Mouse (Mus musculus) kidney, postnatal 36 days (tissue): Measurements from ENCODE around the gene Rpl5.

Experiments used
- DNase-seq, 2 experiments: peaks; one replicate each; pipeline ENCODE4 v3.0.0; 2021 to 2022; ENCODE audit warnings: mixed read lengths in 2 of 2

Rpl5 gene

DNA sequence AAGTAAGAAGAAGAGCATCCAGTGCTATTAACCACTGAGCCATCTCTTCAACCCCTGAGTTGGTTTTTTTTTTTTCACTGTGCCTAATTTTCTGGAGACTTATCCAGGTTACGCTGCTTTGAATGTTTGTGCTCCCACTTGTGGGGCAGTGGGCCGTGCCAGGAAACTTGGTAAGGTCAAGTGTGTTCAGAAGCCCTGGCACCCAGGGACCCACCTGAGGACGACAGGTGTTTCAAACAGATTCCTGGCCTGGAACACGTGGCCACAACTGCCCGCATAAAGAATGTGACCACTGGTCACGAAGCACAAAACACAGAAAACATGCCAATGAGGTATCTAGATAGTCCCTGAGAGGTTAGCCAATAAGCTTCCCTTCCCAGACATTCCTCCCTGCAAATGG, 43.2 kb downstream of the Rpl5 start:
- DNase-seq = no peak

DNA sequence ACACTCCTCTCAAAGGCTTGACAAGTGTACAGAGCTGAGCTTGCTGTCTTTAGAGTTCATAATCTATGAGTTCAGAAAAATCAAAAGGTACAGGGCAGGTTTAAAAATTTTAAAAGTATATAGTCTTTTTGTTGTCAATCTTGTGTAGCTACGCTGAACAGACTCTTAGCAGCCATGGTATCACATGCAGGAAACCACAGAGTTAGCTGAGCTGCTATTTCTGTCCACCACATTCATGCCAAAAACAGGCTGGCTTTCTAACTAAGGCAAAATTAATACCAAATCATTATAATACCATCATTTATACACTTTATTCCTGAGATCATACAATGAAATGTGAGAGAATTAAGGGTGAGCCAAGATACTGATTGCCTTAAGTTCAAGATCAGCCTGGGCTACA, 46.2 kb downstream of the Rpl5 start:
- no peak for DNase-seq

DNA sequence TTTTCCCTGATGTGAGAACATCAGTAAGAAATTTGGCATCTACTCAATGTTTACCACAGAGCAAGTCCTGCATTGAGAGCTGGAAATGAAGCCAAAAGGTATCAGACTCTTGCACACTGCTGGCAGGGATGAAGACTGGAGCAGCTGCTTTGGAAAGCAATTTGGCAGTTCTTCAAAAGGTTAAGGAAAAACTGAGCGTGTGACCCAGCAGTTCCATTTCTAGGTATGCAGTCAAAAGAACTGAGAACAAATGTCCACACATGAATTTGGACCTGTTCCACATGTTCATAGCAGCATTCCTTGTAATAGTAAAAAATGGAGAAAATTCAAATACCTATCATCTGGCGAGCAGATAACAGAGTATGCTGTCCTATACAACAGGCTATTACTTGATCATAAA, 47.2 kb downstream of the Rpl5 start:
- peak; percentile 49 to 80 for DNase-seq

DNA sequence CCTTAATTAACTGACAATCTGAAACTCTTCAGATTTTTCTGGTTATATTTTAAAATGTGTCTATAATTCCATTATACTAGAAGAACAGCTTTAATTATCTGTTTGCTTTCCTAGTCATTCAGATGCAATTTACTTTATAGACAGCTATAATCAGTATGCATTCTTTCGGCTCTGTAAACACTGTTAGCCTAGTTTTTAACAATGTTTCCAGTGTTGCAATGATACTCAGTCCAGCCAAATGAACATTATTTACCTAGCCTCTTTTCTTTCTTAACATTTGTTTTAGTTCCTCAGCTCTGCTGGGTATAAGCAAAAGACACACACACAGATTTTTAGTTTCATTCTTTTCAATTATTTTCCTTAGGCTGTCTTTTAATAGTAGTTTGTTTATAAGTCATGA, 48.6 kb downstream of the Rpl5 start:
- DNase-seq = no peak

DNA sequence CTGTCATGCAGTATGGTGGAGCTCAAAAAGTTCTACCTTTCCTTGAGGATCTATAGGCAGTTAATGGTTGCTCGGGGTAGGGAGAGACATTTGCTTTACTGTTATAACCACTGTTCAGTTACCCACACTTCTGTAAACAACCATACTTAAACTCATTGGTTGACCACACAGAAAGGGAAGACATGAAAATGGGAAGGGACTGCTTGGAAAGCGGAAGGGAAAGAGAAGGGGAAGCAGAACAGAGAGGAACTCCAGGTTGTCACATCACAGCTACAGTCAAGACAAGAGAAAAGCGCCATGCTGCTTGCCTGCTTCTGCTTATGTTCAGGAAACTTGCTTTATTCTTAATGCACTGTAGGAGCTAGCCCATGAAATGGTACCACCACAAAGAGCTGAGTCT, 49.3 kb downstream of the Rpl5 start:
- no peak for DNase-seq

DNA sequence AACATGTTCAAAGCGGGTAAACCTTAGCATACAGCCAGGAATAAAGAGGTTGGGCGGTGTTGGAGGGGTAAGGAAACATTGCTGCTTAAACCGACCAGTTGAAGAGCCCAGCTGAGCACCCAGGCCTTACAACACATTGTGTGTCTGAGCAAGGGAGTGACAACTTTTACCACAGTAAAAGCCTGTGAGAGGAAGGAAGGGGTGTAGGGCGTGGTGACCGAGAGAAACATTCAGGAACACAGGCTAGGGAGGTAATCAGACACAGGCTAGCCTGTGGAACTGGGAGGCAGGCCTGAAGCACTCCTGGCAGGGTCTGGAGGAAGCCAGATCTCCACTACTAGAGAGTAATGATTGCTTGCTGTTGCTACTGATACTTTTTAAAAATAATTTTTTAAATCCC, 50.3 kb downstream of the Rpl5 start:
- no peak for DNase-seq
